Mouse (Mus musculus): ENCODE measurements at regions not wholly inside any gene's neighbourhood (a gene's known extent, or its start where the extent isn't known, plus 50 kb on each side); places are given as distances from the start of the nearest gene placed in this dataset.
A peak's percentile ranks its signal among the peaks of the same experiment; 100 is the strongest.

GRCm38 (mm10) chr6:41129906-41130305 is 94.6 kb upstream of the 2210010C04Rik start:
- no peak for ATAC-seq (replicated peaks; ENCODE audit: low FRiP score, low TSS enrichment, poor library complexity, severe bottlenecking)

GRCm38 (mm10) chr6:41127816-41128215 is 92.5 kb upstream of the 2210010C04Rik start:
- no peak for ATAC-seq (replicated peaks; ENCODE audit: low FRiP score, low TSS enrichment, poor library complexity, severe bottlenecking)

GRCm38 (mm10) chr6:41126855-41127254 is 91.5 kb upstream of the 2210010C04Rik start:
- peak; percentile 65; the same call in 1 of the 2 replicates for ATAC-seq (replicated peaks; ENCODE audit: low FRiP score, low TSS enrichment, poor library complexity, severe bottlenecking)

GRCm38 (mm10) chr6:41121641-41122040 is 86.3 kb upstream of the 2210010C04Rik start:
- no peak for ATAC-seq (replicated peaks; ENCODE audit: low FRiP score, low TSS enrichment, poor library complexity, severe bottlenecking)

- ATAC-seq (replicated peaks; ENCODE audit: low FRiP score, low TSS enrichment, poor library complexity, severe bottlenecking), result peak; percentile 80
These were observed 83.9 kb upstream of the 2210010C04Rik start for GRCm38 (mm10) chr6:41119176-41119575.

GRCm38 (mm10) chr6:41118201-41118976 is 83.1 kb upstream of the 2210010C04Rik start:
- ATAC-seq (replicated peaks; ENCODE audit: low FRiP score, low TSS enrichment, poor library complexity, severe bottlenecking), result peak; percentile 82

GRCm38 (mm10) chr6:41113943-41114342 is 78.6 kb upstream of the 2210010C04Rik start:
- peak; percentile 59 for ATAC-seq (replicated peaks; ENCODE audit: low FRiP score, low TSS enrichment, poor library complexity, severe bottlenecking)

- peak; percentile 69 for ATAC-seq (replicated peaks; ENCODE audit: low FRiP score, low TSS enrichment, poor library complexity, severe bottlenecking)
These were observed 77.7 kb upstream of the 2210010C04Rik start for GRCm38 (mm10) chr6:41112861-41113610.

GRCm38 (mm10) chr6:41111829-41112228 is 76.5 kb upstream of the 2210010C04Rik start:
- no peak for ATAC-seq (replicated peaks; ENCODE audit: low FRiP score, low TSS enrichment, poor library complexity, severe bottlenecking)

- peak; percentile 60 for ATAC-seq (replicated peaks; ENCODE audit: low FRiP score, low TSS enrichment, poor library complexity, severe bottlenecking)
These were observed 73.6 kb upstream of the 2210010C04Rik start for GRCm38 (mm10) chr6:41108897-41109296.

- ATAC-seq (replicated peaks; ENCODE audit: low FRiP score, low TSS enrichment, poor library complexity, severe bottlenecking), result peak; percentile 97
These were observed 68.5 kb upstream of the 2210010C04Rik start for GRCm38 (mm10) chr6:41103689-41104400.

GRCm38 (mm10) chr6:41101997-41102396 is 66.7 kb upstream of the 2210010C04Rik start:
- ATAC-seq (replicated peaks; ENCODE audit: low FRiP score, low TSS enrichment, poor library complexity, severe bottlenecking), result 0 out of 2 replicates have a peak, but pooled peaks have one; percentile 20

GRCm38 (mm10) chr6:41100258-41100657 is 64.9 kb upstream of the 2210010C04Rik start:
- ATAC-seq (replicated peaks; ENCODE audit: low FRiP score, low TSS enrichment, poor library complexity, severe bottlenecking), result no peak

GRCm38 (mm10) chr6:41091177-41091829 is 56.0 kb upstream of the 2210010C04Rik start:
- peak; percentile 82 for ATAC-seq (replicated peaks; ENCODE audit: low FRiP score, low TSS enrichment, poor library complexity, severe bottlenecking)
